Mouse (Mus musculus) ovary, postnatal 10 days (tissue): ENCODE data around the gene Aif1l.

Experiments used
- DNase-seq: peaks from one replicate; pipeline ENCODE4 v3.0.0; 2022; ENCODE audit warnings: low spot score

Aif1l gene

DNA sequence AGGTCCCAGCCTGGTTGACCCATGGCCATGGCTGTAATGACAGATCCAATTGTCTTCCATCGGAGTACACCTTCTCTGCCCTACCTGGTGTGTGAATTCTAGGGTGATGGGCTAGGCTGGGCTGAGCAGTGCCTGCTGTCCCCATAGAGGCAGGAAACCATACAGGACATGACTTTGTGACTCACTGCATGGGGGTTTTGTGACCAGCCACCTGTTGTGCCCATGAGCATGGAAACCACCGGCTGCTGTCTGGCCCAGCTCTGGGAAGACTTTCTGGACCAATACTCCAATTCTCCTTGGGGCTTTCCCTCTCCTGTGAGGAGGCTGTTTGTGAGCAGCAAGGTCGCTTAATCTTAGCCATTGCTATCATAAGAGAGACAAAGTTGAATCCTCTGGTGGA is 2.8 kb downstream of the Aif1l start:
- no peak for DNase-seq

DNA sequence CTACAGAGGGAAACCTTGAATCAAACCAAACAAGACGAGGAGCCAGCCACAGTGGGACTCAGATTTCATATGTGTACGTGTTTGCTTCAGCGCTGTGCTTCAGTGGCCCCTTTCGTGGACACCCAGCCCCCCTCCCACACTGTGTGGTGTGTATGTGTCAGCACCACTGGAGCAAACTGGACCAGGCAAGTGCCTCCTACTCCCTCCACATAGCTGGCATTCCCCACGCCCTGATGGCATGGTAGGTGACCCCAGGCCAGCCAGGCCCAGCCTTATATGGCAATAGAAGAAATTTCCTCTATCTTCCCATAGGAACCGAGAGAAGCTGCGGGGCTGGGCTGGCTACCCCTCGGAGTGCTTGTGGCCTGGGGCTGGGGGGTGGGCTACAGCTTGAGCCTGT is 3.7 kb downstream of the Aif1l start:
- no peak for DNase-seq

DNA sequence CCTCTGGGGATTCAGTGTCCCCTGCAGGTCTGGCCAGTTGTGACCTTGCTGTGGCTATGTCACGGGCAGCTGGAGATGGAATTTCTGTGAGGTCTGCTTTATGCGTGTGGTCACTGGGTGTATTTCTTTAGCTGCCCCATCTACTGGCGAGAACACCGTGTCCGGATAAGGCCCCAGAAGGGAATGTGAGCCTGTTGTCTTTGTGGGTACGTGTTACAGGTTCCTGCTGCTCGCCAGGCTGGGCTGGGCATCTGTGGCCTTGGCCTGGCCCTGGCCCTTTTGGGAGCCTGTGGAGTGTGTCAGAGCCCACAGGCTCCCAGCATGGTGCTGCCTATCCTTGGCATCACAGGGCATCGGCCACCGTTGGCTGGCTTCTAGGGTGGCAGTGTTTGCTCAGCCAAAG is 4.8 kb downstream of the Aif1l start:
- no peak for DNase-seq

DNA sequence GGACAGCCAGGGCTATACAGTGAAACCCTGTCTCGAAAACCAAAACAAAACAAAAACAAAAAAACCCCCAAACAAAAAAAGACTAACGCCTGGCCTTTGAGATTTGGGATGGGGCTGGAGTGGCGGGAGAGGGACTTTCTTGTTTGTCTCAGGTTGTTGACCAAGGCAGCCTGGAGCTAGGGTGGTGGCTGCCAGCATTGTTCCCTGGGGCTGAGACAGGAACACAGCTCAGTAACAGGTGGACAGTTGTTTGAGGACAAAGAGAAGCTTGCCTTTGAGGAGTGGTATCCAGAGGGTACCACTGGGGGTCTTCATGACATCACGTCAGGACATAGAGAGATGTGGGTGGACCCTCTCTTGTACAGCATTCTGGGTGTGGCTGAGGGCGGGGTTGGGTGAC is 5.7 kb downstream of the Aif1l start:
- DNase-seq: no peak

DNA sequence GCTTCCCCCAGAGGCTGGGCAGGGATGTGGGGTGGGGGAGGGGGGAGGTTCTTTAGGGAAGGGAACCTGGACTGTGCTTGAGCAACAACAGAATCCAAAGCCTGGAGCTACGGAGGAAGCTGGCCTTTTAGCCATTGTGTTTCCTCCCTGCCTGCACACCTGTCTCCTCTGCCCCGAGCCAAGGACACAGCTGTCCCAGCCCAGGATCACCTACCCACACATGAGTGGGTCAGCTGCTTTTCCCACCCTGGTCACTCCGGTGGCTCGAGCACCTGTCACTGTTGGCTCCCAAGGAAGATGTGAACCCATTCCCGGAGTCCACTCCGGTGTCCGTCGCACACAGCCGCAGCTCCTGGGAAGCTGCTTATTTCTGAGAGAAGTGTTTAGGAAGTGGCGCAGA is 7.3 kb downstream of the Aif1l start:
- no peak for DNase-seq

DNA sequence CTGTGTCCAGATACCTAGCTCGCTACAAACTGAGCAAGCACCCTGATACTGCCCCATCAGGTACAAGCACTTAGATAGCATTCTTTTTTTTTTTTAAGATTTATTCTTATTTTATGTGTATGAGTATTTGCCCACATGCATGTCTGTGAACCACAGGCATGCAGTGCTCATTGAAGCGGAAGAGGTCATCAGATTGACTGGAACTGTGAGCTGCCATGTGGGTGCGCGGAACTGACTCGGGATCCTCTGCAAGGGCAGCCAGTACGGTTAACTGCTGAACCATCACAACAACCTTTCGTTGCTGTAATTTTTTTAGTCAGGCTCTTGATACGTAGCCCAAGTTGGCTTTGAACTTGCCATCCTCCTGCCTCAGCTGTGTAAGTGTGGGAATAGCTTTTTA is 11.0 kb downstream of the Aif1l start:
- DNase-seq: no peak

DNA sequence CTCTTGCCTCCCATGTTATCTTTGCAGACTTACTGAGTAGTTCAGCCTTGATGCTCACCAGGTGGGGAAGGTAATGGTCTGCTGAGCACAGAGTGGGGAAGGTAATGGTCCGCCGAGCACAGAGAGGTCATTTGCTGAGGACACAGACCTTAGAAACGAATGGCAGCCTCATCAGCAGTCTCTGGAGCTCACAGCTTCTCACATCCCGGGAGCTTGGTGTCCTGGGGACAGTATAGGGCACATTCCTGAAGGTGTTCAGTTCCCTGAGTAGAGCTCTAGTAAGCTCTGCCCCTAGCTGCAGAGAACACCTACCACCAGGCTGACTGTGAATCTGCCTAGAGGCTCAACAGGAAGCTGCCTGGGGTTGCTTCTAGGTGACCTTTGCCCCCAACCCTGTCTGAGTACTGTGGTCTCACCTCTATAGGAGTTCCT is 11.9 kb downstream of the Aif1l start:
- no peak for DNase-seq

DNA sequence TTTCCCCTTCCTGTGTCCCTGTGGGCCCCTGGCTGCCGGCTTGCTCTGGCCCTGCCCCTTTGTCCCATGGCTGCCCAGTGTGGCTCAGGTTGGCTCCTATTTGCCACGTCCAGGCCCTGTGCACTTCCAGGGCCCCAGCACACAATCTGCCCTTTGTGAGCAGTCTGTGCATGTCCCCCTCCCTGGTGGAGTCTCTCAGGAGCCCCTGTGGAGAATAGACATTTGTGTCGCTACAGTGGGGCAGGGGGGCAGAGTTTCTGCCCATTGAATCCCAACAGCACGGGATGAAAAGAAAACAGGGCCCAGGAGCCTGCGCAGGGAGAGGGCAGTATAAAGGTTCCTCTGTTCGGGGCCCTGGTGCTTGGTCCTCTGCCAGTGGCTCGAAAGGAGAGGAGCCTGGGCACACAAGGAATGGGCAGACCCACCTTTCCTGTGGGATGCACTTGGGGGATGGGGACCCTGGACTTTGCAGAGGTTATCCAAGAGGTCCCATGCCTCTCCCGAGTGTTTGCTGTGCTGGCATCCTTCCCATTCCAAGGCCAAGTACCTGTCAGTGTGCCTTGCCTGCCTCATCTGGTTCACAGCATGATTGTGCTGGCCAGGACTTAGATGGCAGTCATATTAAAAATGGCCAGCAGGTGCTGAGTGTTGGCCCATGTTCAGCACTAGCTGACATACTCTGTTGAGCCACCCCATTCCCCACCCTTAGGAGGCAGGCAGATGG is 12.7 kb downstream of the Aif1l start:
- no peak for DNase-seq

DNA sequence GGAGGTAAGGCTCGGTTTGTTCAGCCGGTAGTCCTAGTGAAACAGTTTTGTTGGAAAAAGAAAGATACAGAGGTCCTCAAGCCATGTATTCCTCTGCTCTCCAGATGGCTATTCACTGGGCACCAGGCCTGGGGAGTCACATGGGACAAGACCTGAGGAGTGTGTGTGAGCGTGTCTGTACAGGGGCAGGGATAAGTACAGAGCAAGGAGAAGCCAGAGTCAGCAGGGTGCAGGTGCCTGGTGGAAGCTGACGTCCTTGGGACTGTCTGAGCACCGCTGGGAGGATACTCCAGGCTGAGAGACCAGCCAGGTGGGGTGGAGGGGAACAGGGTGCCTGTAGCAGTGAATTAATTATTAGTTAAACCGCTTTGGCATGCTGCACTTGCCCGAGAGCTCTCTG is 13.6 kb downstream of the Aif1l start:
- no peak for DNase-seq

DNA sequence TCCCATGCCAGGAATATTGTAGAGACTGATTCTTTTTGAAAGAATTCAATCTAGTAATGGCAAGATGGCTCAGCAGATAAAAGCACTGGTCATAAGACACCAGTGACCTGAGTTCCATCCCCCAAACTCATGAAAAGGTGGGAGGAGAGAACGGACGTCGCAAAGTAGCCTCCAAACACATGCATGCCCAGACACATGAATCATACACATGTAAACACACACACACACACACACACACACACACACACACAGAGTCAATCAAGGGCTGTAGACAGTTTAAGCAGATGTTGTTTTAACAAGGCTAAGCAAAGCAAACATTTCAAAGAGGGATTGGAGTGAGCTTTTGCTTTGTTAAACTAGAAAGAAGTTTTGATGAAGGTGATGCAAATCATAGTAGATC is 14.3 kb downstream of the Aif1l start:
- no peak for DNase-seq

DNA sequence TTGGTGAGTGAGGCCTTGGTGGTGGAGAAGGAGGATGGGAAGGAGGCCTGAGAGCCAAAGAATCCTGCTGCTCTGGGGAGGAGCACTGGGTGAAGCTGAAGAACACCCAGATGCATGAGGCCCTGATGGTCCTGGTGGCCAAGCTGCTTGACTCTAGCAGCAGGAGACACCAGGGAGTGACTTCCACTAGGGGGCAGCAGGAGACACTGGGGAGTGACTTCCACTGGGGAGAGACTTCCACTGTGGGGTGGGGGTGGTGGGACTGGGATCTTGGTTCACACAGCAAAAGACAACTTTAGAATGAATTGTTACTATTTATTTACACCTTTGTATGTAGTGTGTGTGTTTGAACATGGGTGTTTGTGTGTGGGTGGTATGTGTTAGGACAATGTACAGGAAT is 15.2 kb downstream of the Aif1l start:
- no peak for DNase-seq

DNA sequence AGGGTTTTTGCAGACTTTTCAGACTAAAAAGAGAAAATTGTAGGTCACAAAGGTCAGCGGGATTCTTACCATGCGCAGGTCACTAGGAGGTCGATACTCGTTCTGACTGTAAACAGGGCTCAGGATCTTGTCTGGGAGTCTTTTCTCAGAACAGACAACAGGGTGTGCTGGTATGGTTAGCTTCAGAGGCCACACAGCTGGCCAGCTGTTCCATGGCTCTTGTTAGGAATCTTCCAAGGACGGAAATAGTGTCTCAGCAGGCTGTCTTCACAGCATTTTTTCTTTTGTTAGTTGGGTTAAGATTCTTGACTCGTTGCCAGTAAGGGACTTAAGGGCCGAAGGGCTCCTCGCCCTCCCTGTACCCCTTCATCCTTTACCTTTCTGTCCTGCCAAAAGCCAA is 16.9 kb downstream of the Aif1l start:
- DNase-seq: no peak

DNA sequence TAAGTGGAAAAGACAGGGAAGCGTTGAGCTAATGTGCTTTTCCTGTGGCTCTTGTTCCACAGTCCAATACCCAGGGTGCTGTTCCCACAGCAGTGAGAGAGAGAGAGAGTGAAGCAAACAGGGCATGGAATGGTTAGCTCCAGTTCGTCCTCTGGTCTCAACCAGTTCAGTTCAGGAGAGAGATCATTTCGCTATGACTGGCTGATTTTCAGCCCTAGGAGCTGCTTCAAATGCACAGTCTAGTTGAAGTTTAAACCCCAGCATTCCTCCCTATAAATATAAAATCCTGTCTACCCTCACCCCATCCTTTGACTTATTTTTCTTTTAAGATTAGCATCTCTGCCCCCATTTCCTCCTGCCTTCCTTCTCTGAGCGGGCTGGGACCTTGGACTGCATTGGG is 22.6 kb downstream of the Aif1l start:
- DNase-seq: no peak

DNA sequence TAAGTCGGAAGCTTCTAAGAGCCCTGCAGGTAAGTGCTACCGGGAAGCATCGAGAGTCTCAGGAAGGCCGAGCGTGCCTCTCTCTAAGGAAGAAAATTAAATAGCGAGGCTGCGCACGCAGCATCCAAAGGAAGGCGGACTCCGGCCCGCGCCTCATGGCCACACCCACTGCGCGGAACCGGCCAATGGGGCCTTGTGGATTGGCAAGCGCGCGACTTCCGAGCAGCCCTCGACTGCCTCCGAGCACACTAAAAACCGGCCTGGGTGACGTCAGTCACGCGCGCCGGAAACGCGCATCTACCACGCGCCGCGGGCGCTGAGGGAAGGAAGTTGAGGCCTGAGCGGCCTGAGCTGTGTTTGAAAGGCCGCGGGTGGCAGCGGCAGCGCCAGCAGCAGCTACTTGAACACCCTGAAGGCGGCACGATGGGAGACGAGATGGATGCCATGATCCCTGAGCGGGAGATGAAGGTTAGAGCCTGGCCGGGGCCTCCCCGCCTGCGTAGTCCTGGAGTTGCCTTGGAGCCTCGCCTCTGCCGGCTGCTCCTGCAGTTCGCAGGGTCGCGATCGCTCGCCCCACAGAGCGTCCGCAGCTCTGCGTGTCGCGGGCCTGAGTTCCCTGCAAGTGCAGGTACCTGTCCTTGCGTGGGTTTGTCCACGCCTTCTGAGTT is 24.3 kb downstream of the Aif1l start, which contains the start of gene Nup214:
Gene Nup214, plus strand, starts transcription at position 296 of the 668 bp plus-strand sequence.
- DNase-seq: peak; percentile 99

DNA sequence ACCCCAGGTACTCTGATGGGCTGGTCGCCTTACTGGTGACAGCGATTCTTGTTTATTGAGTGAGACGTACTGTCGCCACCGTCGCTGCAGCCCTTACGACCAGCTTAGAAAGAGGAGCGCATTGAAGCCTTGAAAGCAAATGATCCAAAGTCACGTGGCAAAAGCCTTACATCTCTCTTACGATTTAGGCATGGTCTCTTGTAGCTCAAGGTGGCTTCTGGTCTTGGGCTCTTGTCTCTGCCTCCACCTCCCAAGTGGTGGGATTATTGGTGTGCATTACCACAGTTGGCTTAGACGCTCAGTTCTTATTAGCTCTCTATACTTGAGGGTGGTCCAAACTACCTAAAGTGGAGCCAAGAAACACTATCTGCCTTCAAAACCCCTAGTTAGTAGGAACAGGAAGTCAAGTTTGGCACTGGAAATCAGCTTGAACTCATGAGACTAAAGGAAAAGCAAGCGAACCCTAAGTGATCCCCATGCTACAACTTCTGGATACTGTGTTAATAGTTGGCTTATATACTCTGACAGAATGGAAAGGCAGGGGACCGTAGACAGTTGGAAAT is 25.0 kb downstream of the Aif1l start:
- no peak for DNase-seq

DNA sequence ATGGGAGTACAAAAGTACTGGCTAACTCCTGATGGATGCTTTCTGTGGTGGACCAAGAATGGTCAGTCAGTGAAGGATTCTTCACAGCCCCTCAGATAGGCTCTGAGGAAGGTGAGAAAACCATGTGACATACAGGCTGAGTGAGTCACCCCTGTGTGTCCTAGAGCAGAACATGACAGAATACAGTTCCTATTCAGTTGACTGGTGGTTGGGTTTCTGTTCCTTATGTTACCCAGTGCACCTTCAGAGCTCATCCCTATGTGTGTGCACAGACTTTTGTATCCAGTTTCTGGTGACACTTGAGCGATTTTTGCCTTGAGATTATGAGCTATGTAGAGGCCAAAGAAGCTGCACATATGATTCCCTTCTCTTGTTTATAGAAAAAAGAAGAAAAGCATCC is 37.8 kb downstream of the Aif1l start:
- no peak for DNase-seq

DNA sequence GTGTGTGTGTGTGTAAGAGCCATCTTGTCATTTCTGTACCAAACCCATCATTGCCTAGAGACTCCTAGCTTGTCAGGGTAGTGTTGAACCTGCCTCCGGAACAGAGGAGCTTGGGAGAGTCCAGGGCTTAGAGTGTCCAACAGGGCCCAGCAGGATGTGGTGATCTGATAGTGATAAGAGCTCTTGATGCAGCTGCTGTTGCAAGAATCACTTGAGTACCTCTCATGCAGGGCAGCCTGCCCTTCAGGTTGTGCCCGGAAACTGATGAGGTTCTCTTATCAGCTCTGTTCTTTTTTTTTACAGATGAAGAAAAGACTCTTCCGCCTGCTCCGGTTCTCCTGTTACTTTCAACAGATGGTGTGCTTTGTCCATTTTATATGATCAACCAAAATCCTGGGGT is 41.0 kb downstream of the Aif1l start:
- no peak for DNase-seq

DNA sequence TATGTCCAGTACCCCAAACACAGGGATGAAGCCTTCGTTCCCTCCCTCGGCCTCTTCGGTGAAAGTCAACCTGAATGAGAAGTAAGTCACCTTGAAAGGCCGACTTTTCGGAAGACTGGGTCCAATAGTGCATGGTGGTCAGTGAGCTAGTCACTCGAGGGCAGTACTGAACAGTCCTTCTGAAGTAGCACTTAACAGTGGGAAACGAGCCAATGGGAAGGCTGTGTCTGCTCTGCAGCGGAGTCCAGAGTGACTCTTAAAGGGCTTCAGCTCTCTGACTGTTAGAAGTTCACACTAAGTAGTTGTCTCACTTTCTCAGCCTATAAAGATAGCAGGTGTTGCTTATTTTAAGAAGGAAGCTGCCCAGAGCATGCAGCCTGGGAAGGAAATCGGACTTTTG is 45.0 kb downstream of the Aif1l start:
- no peak for DNase-seq

DNA sequence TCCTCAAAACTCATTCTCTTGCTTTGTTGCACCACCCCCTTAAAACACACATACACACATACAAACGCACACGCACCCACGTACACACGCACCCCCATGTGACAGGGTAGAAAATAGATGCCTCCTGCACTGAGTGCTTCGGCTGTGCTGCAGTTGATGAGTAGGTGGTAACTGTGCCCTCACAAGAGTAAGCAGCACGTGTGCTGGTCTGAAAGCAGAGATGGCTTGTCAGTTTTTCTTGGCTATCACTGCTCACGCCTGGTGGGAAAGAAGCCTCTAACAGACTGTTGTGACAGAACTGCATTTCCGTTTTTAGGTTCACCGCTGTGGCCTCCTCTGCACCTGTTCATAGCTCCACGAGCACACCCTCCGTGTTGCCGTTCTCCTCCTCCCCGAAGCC is 46.1 kb downstream of the Aif1l start:
- no peak for DNase-seq

DNA sequence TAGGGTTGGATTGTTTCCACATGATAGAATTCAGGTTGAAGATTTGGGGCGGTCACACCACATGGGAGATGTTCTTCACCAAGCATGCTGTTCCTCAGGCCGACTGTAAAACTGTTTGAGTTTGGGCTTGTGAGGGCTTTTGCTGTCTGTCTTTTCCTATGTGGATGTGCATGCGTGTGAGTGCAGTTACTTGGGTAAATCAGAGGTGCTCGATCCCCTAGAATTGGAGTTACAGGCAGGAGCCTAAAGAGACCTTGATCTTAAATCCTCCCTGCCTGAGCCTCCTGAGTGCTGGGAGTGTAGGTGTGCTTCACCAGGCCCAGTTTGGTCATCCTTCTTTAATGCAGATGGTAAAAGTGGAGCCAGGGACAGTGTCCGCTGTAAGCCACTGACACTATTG is 47.6 kb downstream of the Aif1l start:
- DNase-seq: no peak

DNA sequence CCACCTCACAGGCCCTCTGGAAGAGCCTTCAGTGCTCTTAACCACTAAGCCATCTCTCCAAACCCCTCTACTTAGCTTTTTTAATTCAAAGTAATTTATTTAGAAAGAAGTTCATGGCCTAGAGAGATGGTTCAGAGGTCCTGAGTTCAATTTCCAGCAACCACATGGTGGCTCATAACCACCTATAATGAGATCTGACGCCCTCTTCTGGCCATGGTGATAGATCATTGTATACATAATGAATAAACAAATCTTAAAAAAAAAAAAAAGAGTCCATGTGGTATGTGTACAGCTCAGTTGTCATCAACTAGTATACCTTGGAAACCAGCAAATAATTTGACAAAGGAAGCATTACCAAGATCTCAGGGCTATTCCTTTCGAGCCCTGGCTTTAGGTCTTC is 48.5 kb downstream of the Aif1l start:
- DNase-seq: no peak

DNA sequence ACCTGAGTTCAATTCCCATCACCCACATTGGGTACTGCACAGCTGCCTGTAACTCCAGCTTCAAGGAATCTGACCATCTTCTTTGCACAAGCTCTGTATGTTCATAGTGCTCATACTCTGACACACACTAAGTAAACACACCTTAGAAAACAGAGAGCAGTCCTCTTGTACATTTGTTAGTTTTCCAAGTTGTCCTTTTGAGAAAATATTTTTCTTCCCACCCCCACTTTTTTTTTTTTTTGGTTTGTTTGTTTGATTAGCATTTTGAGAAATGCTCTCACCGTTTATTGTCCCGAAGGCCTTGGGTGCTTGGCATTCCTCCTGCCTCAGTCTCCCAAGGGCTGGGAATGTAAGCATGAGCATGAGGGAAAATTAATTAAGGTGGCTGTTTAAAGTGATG is 58.4 kb downstream of the Aif1l start:
- no peak for DNase-seq

DNA sequence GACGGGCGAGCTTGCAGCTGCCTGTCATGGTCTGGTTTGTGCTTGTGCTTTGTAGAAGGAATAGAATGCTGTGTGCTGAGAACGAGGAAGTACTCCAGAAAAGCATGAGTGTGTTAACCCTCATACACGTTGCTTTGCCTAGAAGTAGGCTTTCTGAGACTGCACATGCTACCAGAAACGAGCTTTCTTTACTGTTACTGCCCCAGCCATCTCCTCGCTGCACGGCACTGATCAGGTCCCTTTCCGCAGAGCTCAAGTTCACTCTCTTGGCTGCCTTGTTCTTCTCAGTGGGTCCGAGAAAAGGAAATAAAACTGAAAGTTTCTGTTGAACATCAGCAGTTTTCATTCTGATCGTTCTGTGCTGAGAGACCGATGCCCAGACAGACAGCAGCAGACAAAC is 58.8 kb downstream of the Aif1l start:
- no peak for DNase-seq

DNA sequence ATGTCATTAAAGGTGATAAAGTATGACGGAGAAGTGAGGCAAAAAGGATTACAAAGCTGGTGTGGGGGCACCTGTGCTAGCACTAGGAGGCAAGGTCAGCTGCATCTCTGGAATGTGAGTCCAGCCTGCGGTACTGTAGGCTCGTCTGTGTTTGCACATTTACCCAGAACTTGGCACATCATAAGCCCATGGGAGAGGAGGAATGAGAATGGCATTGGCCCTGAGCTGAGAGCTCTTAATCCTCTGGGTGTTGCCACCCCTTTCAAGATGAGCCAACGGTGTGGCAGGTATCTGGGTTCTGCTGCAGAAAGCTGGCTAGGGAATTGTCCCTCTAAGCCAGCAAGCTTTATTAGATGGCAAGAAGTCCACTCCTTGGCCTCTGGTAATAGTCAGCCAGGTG is 69.8 kb downstream of the Aif1l start:
- DNase-seq: no peak
